Mouse (Mus musculus) cerebellum, adult 2 months (tissue): Measurements from ENCODE around the gene Cd63.

Experiments used
- CTCF ChIP-seq: fragments of 200-500 bp; IDR thresholded peaks from 2 replicates; pipeline ENCODE4 v1.5.1; 2011; ENCODE audit warnings: low read depth, mild to moderate bottlenecking, control low read depth, low read length, moderate library complexity, borderline replicate concordance; ENCODE audit not compliant: insufficient read depth
- POLR2A ChIP-seq: fragments of 200-500 bp; IDR thresholded peaks from 2 replicates; pipeline ENCODE4 v1.6.1; 2011; ENCODE audit warnings: low read length, control low read depth, borderline replicate concordance; ENCODE audit not compliant: insufficient read depth

DNA sequence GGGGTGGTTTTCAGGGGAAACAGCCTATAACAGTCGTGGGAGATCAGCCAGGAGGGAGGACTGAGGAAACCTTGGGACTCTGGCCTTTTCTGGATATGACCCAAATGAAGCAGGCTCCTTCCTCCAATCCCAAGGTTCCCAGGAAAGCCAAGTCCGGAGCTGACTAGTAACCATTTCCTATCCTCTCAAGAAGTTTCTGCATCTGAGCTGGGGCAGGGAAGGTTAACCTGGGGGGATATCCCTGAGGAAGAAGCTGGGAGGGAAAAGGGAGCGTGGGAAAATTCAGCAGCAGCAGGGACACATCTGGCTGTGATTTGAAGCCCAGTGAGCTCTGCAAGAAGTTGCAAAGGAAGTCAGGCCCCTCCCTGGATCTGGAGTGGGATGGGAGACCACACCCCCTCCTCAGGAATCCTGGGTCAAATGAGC is 20.0 kb downstream of the Cd63 start:
- TF ChIP-seq POLR2A, result no peak
- TF ChIP-seq CTCF, result no peak
